Mouse (Mus musculus): Measurements from ENCODE around the gene Rom1. TPM values are rescaled to one million over a fixed set of nuclear protein-coding genes. Genes with fewer than 3 reads are reported as not detected.
A peak's percentile ranks its signal among the peaks of the same experiment; 100 is the strongest.
"Not testable (repeated sequence)": the region's sequence is repeated elsewhere in the genome, so short reads cannot be mapped to it uniquely, and the experiment has no call there.

Gene Rom1
- 2.7 and 2.8 TPM in 2 replicates for polyA plus RNA-seq (2015; fragmentation: Nextera tagmentation; extraction: Ambion mirVana)

GRCm38 (mm10) chr19:8929224-8930088, at the start of gene Rom1, which contains the start of gene Eml3:
Gene Rom1, minus strand, starts transcription at chr19:8929356.
Gene Eml3, plus strand, starts transcription at chr19:8929552.
- H3K4me3 ChIP-seq, result peak within 1 kb of the TSS; percentile 79
- peak; percentile 84 for ATAC-seq (ENCODE audit: borderline replicate concordance, extremely low read depth, low FRiP score, low TSS enrichment)

DNA sequence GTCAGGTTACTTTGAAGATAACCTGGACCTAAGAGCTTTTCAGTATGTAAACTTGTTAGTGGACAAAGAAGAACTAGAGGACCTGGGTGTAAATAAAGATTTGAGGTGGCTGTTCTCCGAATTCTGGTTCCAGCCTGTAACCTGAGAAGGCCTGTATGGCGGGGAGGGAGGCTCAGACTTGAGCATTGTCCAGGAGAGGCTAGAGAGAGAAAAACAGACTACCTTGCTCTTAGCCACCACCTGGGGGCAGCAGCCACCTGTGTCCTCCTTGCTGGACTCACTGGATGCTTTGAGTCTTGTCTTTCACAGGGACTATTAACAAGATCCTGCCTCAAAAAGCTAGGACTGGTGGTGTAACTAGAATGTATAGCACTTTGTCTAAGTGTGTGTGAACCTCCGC, 47.4 kb upstream of the Rom1 start:
- H3K36me3 ChIP-seq, result peaks cover 91% of the 10 kb centered on the region
- no peak overlapping the region for H3K9ac ChIP-seq
- H3K27me3 ChIP-seq, result no peaks in the 10 kb centered on the region
- no peak overlapping the region for H3K4me3 ChIP-seq
- peaks cover 11% of the 10 kb centered on the region for H3K4me1 ChIP-seq
- no peak overlapping the region for H3K4me2 ChIP-seq
- 43% methylated on average over 3 of the region's 3 CpGs for WGBS
- peak; percentile 65; the same call in 1 of the 2 replicates for ATAC-seq (ENCODE audit: borderline replicate concordance, extremely low read depth, low FRiP score, low TSS enrichment)
- H3K27ac ChIP-seq, result no peak overlapping the region
- no peaks in the 10 kb centered on the region for H3K9me3 ChIP-seq

More at GRCm38 (mm10) chr19:8929224-8930088, at the start of gene Rom1, which contains the start of gene Eml3:
- peaks cover 24% of the 10 kb centered on the region; the same call in 1 of the 2 replicates for H3K36me3 ChIP-seq
- H3K4me2 ChIP-seq, result peak within 1 kb of the TSS; percentile 67
- H3K4me1 ChIP-seq, result peaks cover 15% of the 10 kb centered on the region
- no peaks in the 10 kb centered on the region for H3K9me3 ChIP-seq
- peak within 1 kb of the TSS; percentile 92 for H3K27ac ChIP-seq
- H3K27me3 ChIP-seq, result no peaks in the 10 kb centered on the region
- 1% methylated on average over 66 of the region's 74 CpGs for WGBS
- peak within 1 kb of the TSS; percentile 70 for H3K9ac ChIP-seq

DNA sequence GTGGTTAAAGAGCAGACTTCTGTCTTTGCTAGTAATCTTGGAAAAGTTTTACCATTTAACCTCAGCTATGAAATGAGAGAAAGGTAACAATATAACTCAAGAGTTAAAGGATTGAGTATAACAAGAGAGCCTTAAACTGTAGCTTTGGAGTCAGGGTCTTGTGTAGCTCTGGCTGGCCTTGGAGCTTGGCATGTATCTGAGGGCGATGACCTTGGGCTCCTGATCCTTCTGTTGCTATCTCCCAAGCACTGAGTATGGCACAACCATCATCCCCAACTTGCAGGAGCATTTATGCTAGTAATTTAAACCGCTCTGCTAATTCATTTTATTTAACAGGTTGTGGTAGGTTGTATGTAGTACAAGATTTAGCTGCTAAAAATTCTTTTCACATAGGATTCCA, 46.3 kb upstream of the Rom1 start:
- Histone ChIP-seq H3K27me3 (no peaks in the 10 kb centered on the region), H3K4me2 (no peak overlapping the region), H3K9ac (no peak overlapping the region), H3K4me3 (no peak overlapping the region), H3K36me3 (peaks cover 99% of the 10 kb centered on the region), H3K4me1 (peaks cover 5% of the 10 kb centered on the region; the same call in 1 of the 2 replicates), H3K9me3 (no peaks in the 10 kb centered on the region), H3K27ac (no peak overlapping the region)
- ATAC-seq (ENCODE audit: borderline replicate concordance, extremely low read depth, low FRiP score, low TSS enrichment), result no peak
- WGBS, result 86% methylated on average over 2 of the region's 2 CpGs

DNA sequence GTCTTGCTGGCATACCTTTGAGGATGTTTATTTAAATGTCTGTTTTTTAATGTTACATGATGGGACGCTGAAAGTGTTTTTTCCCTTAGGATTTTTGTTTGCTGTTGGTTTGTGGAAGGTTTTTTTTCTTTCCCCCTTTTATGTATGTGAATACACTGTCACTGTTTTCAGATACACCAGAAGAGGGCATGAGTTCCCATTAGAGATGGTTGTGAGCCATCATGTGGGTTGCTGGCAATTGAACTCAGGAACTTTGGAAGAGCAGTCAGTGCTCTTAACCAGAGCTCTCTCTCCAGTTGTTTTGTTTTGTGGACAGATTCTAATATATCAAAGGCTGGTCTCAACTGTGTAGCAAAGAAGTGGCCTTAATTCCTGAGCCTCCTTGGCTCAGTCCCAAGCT, 45.5 kb upstream of the Rom1 start:
- no peak overlapping the region for H3K4me3 ChIP-seq
- no peak overlapping the region for H3K27ac ChIP-seq
- H3K4me1 ChIP-seq, result no peaks in the 10 kb centered on the region
- no peak for ATAC-seq (ENCODE audit: borderline replicate concordance, extremely low read depth, low FRiP score, low TSS enrichment)
- H3K9ac ChIP-seq, result no peak overlapping the region
- no peaks in the 10 kb centered on the region for H3K9me3 ChIP-seq
- WGBS, result 61% methylated on average over 1 of the region's 1 CpGs
- H3K4me2 ChIP-seq, result no peak overlapping the region
- H3K27me3 ChIP-seq, result no peaks in the 10 kb centered on the region
- H3K36me3 ChIP-seq, result peaks cover 99% of the 10 kb centered on the region

- not testable (repeated sequence) for H3K4me2 ChIP-seq; H3K27ac ChIP-seq; H3K4me3 ChIP-seq; H3K9me3 ChIP-seq; H3K4me1 ChIP-seq; H3K27me3 ChIP-seq; ATAC-seq (ENCODE audit: borderline replicate concordance, extremely low read depth, low FRiP score, low TSS enrichment); H3K9ac ChIP-seq
- WGBS, result 73% methylated on average over 8 of the region's 8 CpGs
- H3K36me3 ChIP-seq, result peaks cover 87% of the 10 kb centered on the region
Observed at GRCm38 (mm10) chr19:8972491-8972890, 43.3 kb upstream of the Rom1 start.

DNA sequence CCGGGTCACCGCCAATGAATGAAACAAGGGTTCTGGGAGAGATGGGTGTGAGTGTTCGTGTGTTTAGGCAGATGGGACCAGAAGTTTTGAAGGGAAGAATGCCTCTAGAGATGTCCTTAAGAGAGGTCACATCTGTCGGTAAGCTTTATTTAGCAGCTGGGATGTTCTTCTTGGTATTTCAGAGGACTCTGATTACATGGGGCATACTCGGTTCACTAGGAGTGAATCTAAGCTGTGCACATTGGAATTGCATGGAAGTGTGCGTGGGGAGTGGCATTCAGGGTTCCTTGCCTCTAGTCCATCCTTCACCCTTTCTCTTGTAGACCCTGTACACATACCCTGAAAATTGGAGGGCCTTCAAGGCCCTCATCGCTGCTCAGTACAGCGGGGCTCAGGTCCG, 38.7 kb upstream of the Rom1 start:
- peaks cover 19% of the 10 kb centered on the region for H3K4me1 ChIP-seq
- H3K9me3 ChIP-seq, result no peaks in the 10 kb centered on the region
- no peak for ATAC-seq (ENCODE audit: borderline replicate concordance, extremely low read depth, low FRiP score, low TSS enrichment)
- H3K27me3 ChIP-seq, result no peaks in the 10 kb centered on the region
- H3K4me2 ChIP-seq, result peak overlapping the region; percentile 61
- H3K36me3 ChIP-seq, result peaks cover 66% of the 10 kb centered on the region
- peak overlapping the region; percentile 84; the same call in 1 of the 2 replicates for H3K27ac ChIP-seq
- H3K4me3 ChIP-seq, result peak overlapping the region; percentile 82
- WGBS, result 2% methylated on average over 9 of the region's 9 CpGs
- H3K9ac ChIP-seq, result peak overlapping the region; percentile 91

GRCm38 (mm10) chr19:8967373-8967743, 38.2 kb upstream of the Rom1 start:
- Histone ChIP-seq H3K9ac (peak overlapping the region; percentile 91), H3K9me3 (no peaks in the 10 kb centered on the region), H3K4me3 (peak overlapping the region; percentile 82), H3K27me3 (no peaks in the 10 kb centered on the region), H3K27ac (peak overlapping the region; percentile 84), H3K4me2 (peak overlapping the region; percentile 61), H3K4me1 (peaks cover 19% of the 10 kb centered on the region), H3K36me3 (peaks cover 66% of the 10 kb centered on the region)
- ATAC-seq (ENCODE audit: borderline replicate concordance, extremely low read depth, low FRiP score, low TSS enrichment), result no peak
- 0% methylated on average over 8 of the region's 8 CpGs for WGBS

DNA sequence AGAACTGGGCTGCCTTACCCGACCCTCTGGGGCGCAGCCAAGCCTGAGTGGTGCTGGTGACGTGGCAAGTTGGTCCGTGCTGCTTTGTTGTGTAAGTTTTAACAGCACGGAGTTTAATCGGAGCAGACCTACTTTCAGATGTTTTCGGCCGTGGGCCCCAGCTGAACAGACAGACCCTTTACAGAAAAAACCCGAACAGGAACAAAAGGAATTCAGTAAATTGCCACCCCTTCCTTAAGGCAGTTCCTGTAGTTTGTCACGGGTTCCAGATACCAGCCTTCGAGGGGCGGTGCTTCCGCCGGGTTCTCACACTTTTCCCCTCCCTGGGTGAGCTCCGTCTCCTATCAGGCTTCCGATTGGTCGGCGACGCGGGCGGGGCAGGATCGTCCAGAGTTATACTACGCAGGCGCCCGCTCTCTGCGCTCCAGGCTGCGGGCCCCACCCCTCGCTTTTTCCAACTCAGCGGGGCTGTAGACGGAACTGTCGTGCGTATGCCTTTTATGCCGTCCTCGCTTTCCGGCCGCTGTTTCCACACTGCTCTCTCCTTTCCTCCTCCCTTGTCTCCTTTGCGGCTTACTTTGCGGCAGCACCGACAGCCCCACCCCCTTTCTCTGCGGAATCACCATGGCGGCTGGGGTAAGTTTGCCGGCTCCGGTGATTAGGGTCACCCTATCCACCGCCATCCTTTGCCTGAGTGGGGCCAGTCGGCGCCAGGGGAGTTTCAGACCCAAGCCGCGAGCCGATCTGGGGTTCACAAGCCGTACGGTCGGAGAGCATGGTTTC, 37.6 kb upstream of the Rom1 start, which contains the start of gene Eef1g:
Gene Eef1g, plus strand, starts transcription at position 452 of the 783 bp plus-strand sequence.
- Histone ChIP-seq H3K9ac (peak within 1 kb of the TSS; percentile 91), H3K27me3 (no peaks in the 10 kb centered on the region), H3K9me3 (no peaks in the 10 kb centered on the region), H3K36me3 (peaks cover 66% of the 10 kb centered on the region), H3K27ac (peak within 1 kb of the TSS; percentile 94), H3K4me1 (peaks cover 19% of the 10 kb centered on the region), H3K4me2 (peak within 1 kb of the TSS; percentile 61), H3K4me3 (peak within 1 kb of the TSS; percentile 82)
- WGBS, result under 1% methylated on average over 52 of the region's 52 CpGs
- ATAC-seq (ENCODE audit: borderline replicate concordance, extremely low read depth, low FRiP score, low TSS enrichment), result peak; percentile 99

DNA sequence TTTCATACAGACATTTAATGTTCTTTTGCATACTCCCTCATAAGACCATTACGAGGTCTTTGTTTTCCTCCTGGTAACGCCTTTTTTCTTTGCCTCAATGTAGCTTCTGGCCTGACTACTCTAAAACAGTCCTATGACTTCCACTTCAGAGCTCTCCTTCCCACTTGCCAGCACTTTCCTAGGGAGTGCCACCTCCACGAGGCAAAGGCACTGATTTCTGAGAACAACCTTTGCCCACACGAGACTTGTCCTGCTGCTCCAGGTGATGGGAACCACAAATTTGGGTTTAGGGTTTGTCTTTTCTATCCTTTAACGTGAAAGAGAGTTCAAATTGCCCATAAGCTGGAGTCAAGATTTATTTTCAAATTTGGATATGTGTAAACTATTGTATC, 37.0 kb upstream of the Rom1 start:
- Histone ChIP-seq H3K9ac (peak overlapping the region; percentile 61), H3K9me3 (no peaks in the 10 kb centered on the region), H3K27me3 (no peaks in the 10 kb centered on the region), H3K4me1 (peaks cover 19% of the 10 kb centered on the region), H3K36me3 (peaks cover 66% of the 10 kb centered on the region), H3K27ac (peak overlapping the region; percentile 94), H3K4me2 (peak overlapping the region; percentile 55), H3K4me3 (peak overlapping the region; percentile 82)
- ATAC-seq (ENCODE audit: borderline replicate concordance, extremely low read depth, low FRiP score, low TSS enrichment), result no peak
- 33% methylated on average over 5 of the region's 5 CpGs for WGBS

GRCm38 (mm10) chr19:8965771-8966170, 36.6 kb upstream of the Rom1 start:
- peaks cover 66% of the 10 kb centered on the region for H3K36me3 ChIP-seq
- no peaks in the 10 kb centered on the region for H3K27me3 ChIP-seq
- WGBS, result 65% methylated on average over 8 of the region's 8 CpGs
- peaks cover 19% of the 10 kb centered on the region for H3K4me1 ChIP-seq
- no peak for ATAC-seq (ENCODE audit: borderline replicate concordance, extremely low read depth, low FRiP score, low TSS enrichment)
- no peaks in the 10 kb centered on the region for H3K9me3 ChIP-seq
- peak overlapping the region; percentile 82 for H3K4me3 ChIP-seq
- H3K9ac ChIP-seq, result peak overlapping the region; percentile 61
- H3K27ac ChIP-seq, result peak overlapping the region; percentile 94
- peak overlapping the region; percentile 55 for H3K4me2 ChIP-seq

- no peaks in the 10 kb centered on the region for H3K27me3 ChIP-seq
- no peak for ATAC-seq (ENCODE audit: borderline replicate concordance, extremely low read depth, low FRiP score, low TSS enrichment)
- H3K4me1 ChIP-seq, result peaks cover 19% of the 10 kb centered on the region
- no peak overlapping the region for H3K27ac ChIP-seq
- H3K36me3 ChIP-seq, result peaks cover 66% of the 10 kb centered on the region
- no peak overlapping the region for H3K4me2 ChIP-seq
- no peak overlapping the region for H3K4me3 ChIP-seq
- no peak overlapping the region for H3K9ac ChIP-seq
- 86% methylated on average over 11 of the region's 11 CpGs for WGBS
- no peaks in the 10 kb centered on the region for H3K9me3 ChIP-seq
Observed at GRCm38 (mm10) chr19:8965075-8965474, 35.9 kb upstream of the Rom1 start.

All from lung, embryonic 15.5 days (tissue).